Mouse (Mus musculus) ES-Bruce4 (cell line): Measurements from ENCODE around the gene Rtn4r.

Experiments used
- CTCF ChIP-seq: IDR thresholded peaks from one replicate; pipeline ENCODE4 v1.8.1; 2011; ENCODE audit warnings: low read depth, low read length
- EP300 ChIP-seq: IDR thresholded peaks from 2 replicates; pipeline ENCODE4 v1.6.1; 2011; ENCODE audit warnings: low read depth, low read length; ENCODE audit not compliant: insufficient read depth
- POLR2A ChIP-seq: IDR thresholded peaks from one replicate; pipeline ENCODE4 v1.8.1; 2011; ENCODE audit warnings: low read length; ENCODE audit not compliant: insufficient read depth

- no peak for TF ChIP-seq POLR2A
- TF ChIP-seq CTCF = no peak
- no peak for TF ChIP-seq EP300
Measured at GRCm38 (mm10) chr16:18173788-18174187, 46.3 kb downstream of the Rtn4r start.
